Mouse (Mus musculus) embryonic fibroblast, embryonic 13.5 days (primary cell): Measurements from ENCODE around the gene Ccna2.

ENCODE experiments used
- CTCF ChIP-seq: IDR thresholded peaks from 2 replicates; pipeline ENCODE4 v1.5.1; 2011; ENCODE audit warnings: mild to moderate bottlenecking, control low read depth, low read length, moderate library complexity, borderline replicate concordance; ENCODE audit not compliant: insufficient read depth
- POLR2A ChIP-seq: IDR thresholded peaks from 2 replicates; pipeline ENCODE4 v1.6.1; 2011; ENCODE audit warnings: low read depth, mild to moderate bottlenecking, control low read depth, low read length, moderate library complexity

- TF ChIP-seq CTCF (peak; percentile 71; the same call in 1 of the 2 replicates), POLR2A (peak; percentile 71)
Observed at GRCm38 (mm10) chr3:36571827-36572378, at the start of gene Ccna2.
